Mouse (Mus musculus) CH12.LX (cell line): ENCODE data around the gene Esr1.

Experiments used
- CTCF ChIP-seq, 2 experiments: IDR thresholded peaks in 1 of 2; conservative IDR thresholded peaks in 1 of 2; 2 replicates each; pipeline ENCODE4 v1.5.1; 2011 to 2012; ENCODE audit warnings: low read depth in 2 of 2, low read length in 2 of 2, improper control_type of control experiment in 1 of 2, inconsistent platforms in 1 of 2, mild to moderate bottlenecking in 1 of 2, moderate library complexity in 1 of 2
- SMC3 ChIP-seq: IDR thresholded peaks from 2 replicates; pipeline ENCODE4 v1.6.1; 2011; ENCODE audit warnings: low read depth, low read length, improper control_type of control experiment
- ZC3H11A ChIP-seq: IDR thresholded peaks from 2 replicates; pipeline ENCODE4 v1.6.1; 2012; ENCODE audit warnings: low read depth, mild to moderate bottlenecking, inconsistent platforms, low read length, improper control_type of control experiment

GRCm38 (mm10) chr10:4752977-4753376, 141.6 kb downstream of the Esr1 start:
- TF ChIP-seq ZC3H11A (no peak), CTCF (conservative IDR thresholded peaks at IDR 0.05 in 1 of 2, IDR thresholded peaks at IDR 0.05 in 1 of 2; ENCODE audit: low read depth in 2 of 2, low read length in 2 of 2) (no peak), SMC3 (no peak)
